Mouse (Mus musculus) brain, embryonic 14.5 days (tissue): ENCODE measurements around the gene Pigc. TPM values are rescaled to one million over a fixed set of nuclear protein-coding genes. Genes with fewer than 3 reads are reported as not detected.

ENCODE experiments used
- DNase-seq: peaks from one replicate; pipeline ENCODE4 v3.0.0-alpha.2; 2011; ENCODE audit warnings: low read depth
- CTCF ChIP-seq: fragments of 200-500 bp; IDR thresholded peaks from 2 replicates; pipeline ENCODE4 v1.5.1; 2012; ENCODE audit warnings: inconsistent platforms, mild to moderate bottlenecking, moderate library complexity, borderline replicate concordance; ENCODE audit not compliant: insufficient read depth, insufficient read length; ENCODE audit errors: extremely low read depth
- POLR2A ChIP-seq: fragments of 200-500 bp; IDR thresholded peaks from 2 replicates; pipeline ENCODE4 v1.6.1; 2012; ENCODE audit warnings: mild to moderate bottlenecking, inconsistent platforms, borderline replicate concordance; ENCODE audit not compliant: poor library complexity, insufficient read depth, insufficient read length, severe bottlenecking; ENCODE audit errors: extremely low read depth
- polyA plus RNA-seq: library from polyadenylated mRNA; depleted of rRNA; stranded (reverse); fragments of >200 nt; gene quantifications from 2 replicates; pipeline ENCODE4 v1.2.3, GENCODE M21; 2012; rRNA removed

Pigc gene
- polyA plus RNA-seq, 1 experiment: 23.6 TPM

DNA sequence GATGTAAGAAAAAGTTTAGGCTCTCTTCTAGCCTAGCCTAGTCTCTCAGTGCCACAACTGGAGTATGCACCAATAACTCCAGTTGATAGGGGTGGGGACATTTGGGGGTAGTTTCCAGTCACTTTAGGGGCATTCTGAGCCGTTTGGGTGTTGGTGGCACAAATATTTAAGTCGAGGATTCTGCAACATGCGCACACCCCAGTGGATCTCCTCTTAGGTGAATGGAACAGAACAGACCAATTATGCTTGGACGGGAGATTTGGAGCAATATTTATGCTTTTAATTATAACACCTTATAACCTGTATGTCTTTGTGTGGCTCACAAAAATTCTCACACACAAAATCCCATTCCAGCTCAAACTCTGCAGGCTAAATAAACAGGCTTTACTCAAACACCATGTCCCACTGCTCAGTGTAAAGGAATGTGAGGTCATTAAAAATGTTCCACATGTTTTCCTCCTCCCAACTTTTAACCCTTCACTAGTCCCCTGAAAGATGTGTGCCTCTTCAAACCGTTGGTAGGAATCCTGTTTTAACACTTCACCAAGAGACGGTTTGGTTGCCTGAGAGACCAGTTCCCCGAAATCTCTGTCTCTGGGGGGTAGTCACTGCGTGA lies 46.4 kb downstream of the Pigc start:
- no peak for DNase-seq
- TF ChIP-seq CTCF: no peak
- TF ChIP-seq POLR2A: no peak

DNA sequence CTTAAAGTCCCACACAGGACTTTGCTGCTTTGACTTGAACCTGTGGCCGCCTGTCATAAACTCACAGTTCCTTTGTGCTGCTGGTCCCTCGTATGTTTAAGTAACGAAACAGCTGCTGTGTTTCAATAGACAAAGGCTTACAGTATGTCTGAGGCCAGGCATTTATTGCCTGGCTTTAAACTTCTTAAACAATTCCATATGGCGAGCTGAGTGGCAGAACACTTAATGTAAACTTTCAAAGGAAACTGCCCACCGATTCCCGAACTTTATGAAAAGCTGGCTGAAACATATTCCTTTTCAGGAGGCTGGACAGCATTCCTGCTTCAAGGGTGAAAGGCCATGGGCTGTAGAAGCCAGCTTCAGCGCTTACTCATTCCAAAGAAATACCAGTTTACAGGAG lies 48.0 kb downstream of the Pigc start:
- no peak for DNase-seq

DNA sequence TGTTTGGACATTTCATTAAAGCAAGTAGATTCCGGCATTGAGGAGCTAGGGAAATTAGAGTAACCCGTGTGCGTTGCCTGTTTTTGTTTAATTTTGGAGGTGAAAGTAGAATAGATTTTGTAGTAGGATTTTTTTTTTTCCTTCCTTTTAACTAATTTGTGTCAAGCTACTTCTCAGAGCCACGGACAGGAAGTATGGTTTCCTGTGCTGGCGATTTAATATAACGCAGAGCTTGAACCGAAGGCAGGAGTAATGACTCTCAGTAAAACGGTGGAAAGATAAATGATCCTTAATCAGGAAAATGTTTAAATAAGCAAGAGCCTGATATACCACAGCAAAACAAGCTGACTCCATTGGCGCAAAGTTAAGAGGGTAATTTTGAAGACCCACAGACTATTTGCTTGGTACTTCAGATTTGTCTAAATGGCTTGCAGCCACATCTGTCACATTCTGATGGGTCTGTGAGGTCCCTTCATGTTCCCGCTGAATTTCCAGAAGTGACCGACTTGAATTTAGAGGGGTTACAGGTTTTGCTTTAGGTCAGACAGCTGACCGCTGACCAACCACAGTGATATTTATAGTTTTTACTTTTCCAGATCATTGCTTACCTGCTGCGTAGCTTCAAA lies 49.1 kb downstream of the Pigc start:
- TF ChIP-seq POLR2A (no peak), CTCF (no peak)
- DNase-seq: no peak

More for the DNA sequence above, 48.0 kb downstream of the Pigc start:
- TF ChIP-seq CTCF (no peak), POLR2A (no peak)

DNA sequence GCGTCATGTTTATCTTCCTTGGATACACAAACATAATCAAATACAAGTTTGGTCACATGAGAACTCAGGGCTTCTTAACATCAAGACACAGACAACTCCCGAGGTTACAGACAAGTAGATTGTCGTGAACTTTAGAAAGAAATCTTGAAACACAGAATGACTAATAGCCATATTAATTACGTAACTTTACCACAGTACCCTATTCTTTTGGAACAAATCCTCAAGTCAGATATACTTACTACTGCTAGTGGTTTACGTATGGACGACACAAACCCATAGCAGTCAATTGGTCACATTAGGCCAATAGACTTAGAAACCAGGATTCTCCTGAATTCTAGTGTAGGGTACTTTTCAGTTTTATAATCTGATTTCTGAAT lies 49.6 kb downstream of the Pigc start:
- TF ChIP-seq CTCF: no peak
- TF ChIP-seq POLR2A: no peak
- no peak for DNase-seq

DNA sequence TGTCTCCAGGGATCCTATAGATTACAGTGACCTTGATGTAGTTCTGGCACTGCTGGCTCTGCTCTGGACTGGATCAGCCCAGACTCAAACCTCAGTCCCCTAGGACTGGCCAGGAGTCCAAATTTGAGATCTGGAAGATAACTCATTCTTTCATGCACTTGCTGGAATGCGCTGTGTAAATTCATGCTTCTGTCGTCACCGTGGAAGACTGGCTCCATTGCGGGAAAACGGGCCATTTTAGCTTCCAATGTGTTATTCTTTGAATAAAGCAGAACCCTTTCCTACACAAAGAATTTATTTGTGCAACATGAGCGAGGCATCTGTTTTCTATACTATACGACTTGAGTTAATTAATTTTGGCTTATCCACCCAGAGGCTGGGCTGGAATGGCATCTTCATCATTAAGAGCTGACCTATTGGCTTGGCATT lies 51.3 kb downstream of the Pigc start:
- TF ChIP-seq CTCF (no peak), POLR2A (no peak)
- DNase-seq: peak; percentile 48

DNA sequence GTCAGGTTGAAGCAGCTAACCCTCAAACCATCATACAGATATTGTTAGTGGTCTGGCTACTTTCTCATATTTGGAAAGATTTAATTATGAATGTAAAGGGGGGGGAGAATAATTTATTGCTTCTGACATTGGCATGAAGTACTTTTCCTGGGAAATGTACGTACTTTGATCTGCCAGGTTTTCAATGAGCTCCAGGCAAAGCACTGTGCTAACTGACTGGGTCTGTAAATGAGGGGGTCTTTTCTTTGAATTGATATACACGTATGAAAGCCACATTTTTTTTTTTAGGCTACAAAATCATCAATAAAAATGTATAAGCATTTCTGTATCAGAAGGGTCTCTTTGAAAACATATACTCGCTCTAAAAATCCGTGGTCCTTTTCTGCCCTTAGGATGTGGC lies 51.8 kb downstream of the Pigc start:
- peak; percentile 35 for DNase-seq
- TF ChIP-seq POLR2A (no peak), CTCF (no peak)

Other genes starting within 250 kb of the Pigc start
- 0.68 and 0.77 TPM in 2 replicates for gene Fasl, start 180.7 kb upstream of the Pigc start, polyA plus RNA-seq
- 21.6 and 22.8 TPM in 2 replicates for gene Suco, start 92.5 kb upstream of the Pigc start, polyA plus RNA-seq
- not detected in 2 replicates for gene 4930558K02Rik, start 10.4 kb downstream of the Pigc start, polyA plus RNA-seq